Mouse (Mus musculus) MN1 (cell line): Measurements from ENCODE around the gene Smim14.

Experiments used
- DNase-seq: peaks from one replicate; pipeline ENCODE4 v3.0.0-alpha.2; 2016; ENCODE audit warnings: low spot score

The Smim14 gene

DNA sequence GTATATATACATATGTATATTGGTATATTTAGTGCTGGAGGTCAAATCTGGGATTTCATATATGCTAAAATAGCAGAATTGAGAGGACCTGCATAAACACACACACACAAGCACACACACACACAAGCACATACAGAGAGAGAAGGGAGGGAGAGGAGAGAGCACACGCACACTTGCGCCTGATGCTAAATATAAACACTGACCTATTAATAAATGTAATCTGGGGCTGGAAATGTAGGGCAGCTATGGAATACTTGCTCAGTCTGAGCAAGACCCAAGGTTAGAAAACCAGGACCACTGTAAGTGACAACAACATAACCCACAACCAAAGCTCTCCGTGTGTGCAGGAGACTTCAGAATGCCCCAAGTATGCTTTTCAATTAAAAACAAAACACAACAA lies 77.5 kb downstream of the Smim14 start:
- DNase-seq, result no peak

DNA sequence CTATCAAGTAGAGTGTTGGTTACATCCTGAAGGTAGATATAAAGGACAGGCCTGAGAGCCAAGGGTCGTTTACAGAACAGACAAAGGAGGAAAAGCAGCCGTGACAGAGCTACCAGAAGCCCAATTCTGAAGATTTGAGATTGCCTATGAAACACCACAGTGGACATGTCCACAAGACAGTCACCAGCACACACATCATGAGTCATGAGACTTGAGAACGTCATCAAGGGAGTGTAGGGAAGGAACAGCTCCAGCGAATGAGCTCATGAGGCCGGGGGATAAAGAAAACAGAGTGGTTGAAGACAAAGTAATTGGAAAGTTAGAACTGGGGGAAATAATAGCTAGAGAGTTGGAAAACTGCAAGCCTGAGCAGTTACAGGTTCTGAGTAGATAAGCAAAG lies 79.1 kb downstream of the Smim14 start:
- peak; percentile 34 for DNase-seq

DNA sequence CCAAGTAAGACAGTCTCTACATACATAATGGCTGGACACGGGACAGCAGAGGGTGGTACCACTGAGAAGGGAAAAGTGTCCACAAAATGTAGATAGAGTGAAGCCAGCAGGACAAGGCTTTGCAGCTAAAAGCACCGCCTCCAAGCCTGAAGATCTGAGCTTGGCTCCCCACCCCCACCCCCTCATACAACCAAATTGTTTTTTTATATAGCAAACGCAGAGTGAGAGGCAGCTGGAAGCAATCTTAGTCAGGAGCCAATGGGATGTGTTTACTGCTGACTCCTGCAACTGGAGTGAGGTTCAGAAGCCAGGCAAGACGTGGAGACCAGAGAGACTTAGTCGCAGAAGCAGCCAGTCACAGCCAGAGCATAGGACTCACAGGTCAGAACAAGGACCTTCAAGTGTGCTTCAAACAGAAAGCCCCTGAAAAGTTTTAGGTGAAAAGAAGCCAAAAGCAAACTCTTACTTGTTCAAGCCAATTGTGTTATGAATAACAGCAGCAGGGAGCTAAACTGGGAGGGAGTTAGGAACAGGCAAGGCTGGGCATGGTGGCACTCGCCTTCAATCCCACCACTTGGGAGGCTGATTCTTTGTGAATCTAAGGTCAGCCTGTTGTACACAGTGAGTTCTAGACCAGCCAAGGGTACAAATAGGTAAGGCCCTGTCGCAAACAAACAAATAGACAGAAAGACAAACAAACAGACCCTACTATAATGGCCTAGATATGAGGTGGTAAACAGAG lies 79.7 kb downstream of the Smim14 start:
- no peak for DNase-seq

DNA sequence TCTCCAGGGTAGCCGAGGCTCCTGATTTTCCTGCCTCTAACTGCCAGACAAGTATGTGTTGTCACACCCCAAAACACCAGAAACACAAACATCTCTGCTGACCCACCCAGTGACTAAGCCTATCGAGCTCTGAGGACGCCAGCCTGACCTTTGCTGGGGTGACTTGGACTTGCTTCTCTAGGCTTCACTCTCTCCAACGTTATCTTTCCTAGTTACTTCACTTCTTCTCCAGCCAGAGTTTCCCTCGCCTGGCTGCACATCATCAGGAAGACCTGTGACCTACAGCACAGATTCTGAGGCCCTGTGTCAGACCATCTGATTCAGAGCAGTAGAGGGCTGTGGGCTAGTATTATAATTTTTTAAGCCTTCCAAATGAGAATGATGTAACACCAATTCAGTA lies 82.2 kb downstream of the Smim14 start:
- DNase-seq, result no peak

DNA sequence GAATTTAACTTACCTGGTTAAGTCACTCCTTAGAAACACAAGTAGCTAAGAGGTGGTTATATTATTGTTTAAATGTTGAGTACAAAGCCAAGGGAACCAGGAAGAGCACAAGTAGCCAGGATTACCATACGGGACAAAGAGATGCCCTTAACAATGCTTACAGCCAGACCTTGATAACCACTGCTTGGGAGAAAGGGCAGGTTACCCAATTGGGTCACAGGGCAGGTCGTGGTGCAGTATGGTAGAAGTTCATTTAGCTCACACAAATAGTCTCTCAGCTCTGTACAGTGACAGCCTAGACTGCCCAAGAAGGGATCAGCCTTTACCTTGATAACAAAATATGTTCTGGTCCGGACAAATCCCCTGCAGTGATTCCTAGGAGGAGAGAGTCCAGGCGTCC lies 88.0 kb downstream of the Smim14 start:
- DNase-seq, result no peak

DNA sequence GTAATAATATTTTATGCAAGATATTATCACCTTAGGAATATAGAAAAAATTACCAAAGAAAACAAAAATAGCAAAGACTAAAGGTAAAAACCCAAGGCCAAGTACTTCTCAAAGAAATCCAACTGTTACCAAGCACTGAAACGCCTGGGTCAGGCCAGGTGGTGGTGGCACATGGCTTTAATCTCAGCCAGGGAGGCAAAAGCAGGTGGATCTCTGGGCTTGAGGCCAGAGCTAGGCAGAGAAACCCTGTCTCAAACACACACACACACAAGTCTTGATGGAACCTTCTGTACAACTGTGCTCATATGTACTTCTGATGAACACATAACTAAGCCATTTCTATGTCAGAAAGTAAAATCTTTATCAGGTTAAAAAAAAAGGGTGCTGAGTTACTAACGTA lies 89.2 kb downstream of the Smim14 start:
- no peak for DNase-seq

DNA sequence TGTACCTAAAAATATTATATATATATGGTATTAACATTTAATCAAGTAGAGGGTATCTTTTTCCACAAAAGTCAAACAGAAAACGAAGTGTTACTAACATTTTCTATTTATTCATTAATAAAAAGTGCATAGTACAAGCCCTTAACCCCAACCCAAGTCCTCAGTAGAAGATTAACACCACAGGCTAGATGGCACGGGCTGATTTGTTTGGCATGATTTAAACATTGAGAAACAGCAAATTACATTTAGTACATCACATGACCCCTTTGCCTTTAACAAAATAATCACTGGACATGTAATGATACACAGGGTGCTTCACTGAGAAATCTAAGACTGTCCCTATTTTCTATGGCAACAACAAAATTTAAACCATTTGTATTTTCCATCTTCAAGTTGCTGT lies 90.2 kb downstream of the Smim14 start:
- DNase-seq, result no peak

DNA sequence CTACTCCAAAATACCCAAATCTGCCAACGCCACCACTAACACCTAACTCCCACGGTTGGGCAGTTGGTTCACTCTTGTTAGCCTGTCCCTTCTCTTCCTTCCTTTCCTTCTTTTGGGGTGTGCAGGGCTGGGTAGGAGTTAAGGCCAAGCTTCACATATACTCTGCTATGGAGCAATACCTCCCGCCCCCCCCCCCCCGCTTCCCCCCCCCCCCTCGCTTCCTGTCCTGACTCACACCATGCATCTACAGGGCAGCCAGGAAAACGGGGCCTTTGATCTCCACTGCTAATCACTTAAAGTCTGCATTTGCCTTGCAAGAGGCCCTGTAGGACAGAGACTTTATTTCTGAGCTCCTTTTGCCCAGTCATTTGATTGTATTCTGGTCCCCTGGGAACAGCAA lies 92.0 kb downstream of the Smim14 start:
- no peak for DNase-seq

DNA sequence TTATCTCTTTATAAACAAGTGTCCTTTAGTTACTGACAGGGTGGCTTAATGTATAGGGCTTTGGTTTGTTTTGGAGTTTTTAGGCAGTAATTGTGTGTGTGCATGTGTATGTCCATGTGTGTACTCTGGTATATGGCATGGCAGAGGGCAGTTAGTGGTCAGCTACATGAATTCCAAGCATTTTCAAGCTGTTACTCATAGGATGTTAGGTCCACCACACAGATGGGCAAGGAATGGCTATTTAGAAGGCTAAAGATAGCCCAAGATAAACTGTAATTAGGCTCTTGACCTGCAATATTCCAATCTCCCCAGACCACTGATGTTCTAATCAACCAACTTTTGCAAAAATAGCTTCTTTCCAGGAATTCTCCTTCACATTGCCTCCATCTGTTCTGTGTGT lies 98.9 kb downstream of the Smim14 start:
- no peak for DNase-seq

DNA sequence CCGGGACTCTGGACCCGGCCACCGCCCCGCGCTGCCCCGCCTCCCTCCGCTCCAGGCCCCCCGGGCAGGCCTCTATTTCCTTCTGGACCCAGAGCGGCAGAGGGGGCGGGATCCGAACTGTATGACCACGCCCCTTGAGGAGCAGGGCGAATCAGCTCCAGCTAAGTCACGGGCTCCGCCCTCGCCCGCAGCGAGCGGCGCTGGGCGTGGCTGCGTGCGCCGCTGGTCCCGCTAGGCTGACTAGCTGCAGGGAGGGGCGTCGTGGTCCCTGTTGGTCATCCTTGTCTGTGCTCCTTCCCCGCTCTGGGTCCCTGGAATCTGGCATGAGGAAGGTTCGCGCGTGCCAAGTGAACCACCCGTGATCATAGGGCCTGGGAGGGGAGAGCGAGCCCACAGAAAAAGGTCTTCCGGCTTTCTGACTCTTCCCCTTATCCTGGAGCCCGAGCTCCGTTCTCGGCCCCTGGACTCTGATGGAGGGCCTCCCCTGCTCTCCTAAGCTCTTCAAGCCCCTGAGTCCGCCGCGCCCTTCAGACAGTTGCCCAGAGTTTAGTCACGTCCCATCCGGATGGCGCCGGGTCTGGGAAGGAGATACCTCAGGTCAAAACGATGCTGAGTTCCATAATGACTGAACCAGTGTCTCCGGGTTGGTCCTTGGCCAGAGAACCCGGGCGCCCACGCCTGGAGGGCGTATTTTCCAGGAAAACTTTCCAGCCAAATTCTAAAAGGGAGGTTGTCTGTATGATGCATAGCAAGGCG lies 101.0 kb downstream of the Smim14 start, which contains the start of gene Ugdh:
Gene Ugdh (minus strand): TSS at position 144 of the 756 bp plus-strand sequence.
- DNase-seq, result peak; percentile 95

DNA sequence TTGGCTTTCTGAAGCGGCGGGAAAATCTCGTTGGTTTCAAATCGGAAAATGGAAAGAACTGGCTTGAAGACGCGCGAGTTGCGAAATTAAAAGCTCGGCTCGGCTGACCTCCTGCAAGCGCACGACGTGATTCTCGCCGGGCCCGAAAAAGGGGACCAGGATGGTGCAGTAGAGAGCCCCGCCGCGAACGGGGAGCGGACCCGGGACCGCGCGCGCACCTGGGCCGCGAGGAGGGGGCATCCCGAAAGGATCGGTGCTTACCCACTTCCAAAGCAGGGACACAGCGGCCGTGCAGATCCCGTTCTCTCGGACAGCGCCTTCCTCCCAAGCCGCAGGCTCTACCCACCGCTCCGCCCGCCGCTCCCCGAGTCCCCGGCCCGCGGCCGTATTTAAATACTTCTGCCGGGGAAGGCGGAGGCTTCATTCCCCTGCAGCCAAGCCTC lies 101.6 kb downstream of the Smim14 start:
- peak; percentile 67 for DNase-seq

DNA sequence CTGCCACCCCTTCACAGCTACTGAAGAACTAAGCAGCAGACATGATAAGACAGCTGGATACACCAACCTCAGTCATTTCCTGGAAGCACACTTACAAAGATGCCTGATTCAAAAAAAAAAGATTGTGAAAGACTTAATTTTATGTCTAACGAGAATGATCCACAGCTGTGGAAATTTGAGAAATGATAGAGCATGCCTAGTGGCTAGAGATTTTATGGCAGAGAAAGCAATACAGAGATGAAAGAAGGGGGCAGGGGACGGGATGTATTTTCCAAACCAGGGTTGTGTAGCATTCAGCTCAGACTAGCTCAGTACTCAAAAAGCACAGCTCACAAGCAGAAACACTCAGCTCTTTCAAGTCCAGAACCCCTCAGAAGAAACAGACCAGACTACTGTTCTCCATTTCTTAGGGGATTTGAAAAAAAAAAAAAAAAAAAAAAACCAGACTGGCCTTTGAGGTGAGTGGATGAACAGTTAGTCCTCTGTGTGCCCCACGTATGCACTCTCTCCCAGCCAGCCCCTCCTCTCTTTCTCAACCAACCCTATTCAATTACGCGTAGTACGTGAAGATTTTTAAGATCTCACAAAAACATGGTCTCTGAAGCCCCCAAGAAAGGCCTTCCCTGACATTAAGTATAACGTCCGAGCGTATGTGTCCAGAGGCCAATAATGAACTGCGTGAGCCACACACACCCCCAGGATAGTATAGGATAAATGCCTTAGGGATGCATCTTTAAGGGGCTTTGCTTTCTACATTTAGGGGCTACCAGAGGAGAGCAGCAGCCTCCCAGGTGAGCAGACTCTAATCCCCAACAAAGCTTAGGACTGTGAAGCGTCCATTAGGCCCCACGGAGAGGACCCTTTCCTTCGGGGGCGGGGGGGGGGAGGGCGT lies 102.3 kb downstream of the Smim14 start:
- peak; percentile 35 for DNase-seq

DNA sequence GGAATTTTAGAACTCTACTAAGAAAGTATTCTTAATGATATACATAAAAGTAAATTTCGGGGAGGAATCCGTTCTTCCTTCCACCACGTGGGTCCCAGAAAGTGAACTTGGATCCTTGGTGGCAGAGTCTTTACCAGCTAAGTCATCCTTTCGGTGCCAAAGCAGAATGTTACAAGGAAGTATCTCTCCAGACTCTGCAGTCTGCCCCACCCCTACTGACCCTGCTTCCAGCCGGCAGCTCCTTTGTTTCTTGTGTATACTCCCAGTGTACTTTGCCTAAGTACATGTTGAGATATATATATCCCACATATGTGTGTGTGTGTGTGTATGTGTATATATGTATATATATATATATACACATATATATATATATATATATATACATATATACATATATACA lies 107.5 kb downstream of the Smim14 start:
- no peak for DNase-seq

DNA sequence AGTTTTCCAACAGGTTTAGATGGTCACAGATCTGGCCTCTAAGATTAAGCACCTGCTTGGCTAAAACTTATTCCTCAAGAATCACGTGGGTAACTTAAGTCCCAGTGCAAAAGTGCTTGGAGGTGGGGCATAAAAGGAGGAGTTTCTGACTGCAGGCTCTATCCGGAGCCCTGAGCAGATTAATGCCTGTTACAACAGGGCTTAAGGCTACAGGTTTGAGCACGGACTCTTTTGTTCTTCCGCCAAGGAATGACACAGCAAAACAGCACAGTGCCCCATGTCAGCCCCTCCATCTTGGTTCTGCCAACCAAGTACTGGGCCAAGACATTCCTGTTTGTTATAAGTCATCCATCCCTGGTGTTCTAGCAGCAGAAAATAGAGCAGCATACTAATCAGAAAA lies 108.7 kb downstream of the Smim14 start:
- no peak for DNase-seq

DNA sequence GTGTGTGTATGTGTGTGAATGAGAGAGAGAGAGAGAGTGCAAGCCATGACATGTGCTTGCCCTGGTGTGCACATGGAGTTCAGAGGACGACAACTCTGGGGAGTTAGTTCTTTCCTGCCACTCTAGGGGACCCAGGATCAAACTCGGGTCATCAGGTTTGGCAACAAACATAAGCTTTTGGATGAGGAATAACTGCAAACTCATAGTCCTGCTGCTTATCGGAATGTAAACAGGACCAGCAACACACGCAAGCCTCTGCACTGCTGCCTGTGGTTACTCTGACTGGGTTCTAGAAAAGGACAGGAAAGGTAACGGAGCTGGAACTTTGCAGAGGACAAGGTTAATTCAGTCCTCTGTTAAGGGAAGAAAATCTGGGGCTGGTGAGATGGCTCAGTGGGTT lies 111.7 kb downstream of the Smim14 start:
- no peak for DNase-seq

DNA sequence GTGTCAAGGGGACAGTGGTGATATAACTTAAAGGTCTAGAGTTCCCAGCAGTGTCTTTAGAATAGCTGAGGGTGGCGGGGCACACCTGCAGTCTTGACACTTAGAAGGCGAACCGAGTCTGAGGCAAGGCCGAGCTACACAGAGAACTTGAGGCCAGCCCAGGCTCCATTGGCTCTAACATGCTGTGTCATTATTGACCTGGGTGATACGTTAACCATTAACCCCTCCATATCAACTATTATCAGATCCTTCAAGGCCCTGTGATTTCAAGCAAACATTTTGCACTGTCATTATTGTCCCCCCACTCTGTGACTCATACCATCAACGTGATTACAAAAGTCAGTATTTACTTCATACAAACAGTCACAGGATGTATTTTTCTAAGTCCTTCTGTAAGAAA lies 112.8 kb downstream of the Smim14 start:
- DNase-seq, result no peak

DNA sequence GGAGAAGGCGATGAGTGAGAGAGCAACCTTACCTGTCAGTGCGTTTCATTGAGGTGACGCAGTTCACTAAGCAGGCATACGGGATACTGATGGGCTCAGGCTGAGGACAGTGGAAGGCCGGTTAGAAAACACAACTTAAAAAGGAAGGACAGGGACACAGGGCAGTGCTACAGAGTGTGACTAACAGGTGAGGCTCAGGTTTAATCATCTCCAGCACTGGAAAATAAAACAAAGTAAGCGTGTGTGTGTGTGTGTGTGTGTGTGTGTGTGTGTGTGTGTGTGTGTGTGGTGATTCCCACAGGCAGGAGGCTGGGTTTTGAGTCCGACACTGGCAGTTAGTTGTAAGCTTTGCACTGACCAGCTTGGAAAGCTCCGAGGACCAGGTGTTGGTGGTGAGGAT lies 114.2 kb downstream of the Smim14 start:
- DNase-seq, result no peak

DNA sequence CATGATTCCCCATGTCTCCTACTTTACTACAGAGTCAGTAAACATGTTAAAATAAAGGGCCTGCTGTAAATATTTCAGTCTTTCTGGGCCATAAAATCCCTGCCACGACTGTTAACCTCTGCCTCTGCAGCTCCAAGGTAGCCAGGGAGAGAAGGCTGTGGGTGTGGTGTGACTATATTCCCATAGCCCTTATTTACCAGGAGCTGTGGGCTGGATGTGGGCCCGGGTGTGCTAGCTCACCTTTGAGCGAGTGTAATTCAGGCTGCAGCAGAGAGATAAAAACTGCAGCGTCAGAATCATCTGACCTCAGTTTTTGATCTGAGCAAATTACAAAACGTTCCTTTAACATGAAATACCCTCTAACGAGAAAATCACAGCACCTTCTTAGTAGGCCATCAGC lies 116.2 kb downstream of the Smim14 start:
- DNase-seq, result no peak

DNA sequence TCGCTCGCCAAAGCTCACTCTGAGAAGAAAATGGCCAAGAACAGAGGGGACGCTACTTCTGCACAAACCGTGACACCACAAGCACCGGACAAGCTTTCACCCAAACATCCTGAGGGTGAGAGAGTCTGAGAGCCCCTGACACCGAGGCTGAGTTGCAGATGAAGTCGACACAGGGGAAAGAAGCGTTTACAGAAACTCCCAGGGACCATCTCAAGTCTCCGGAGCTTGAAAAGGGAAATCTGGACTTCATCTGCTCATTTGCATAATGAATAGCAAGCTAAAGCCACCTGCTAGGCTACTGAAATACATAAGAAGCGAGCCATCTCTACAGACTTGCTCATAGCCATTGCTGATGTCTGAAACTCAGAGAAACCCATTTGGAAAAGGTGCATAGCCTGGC lies 117.8 kb downstream of the Smim14 start:
- no peak for DNase-seq

DNA sequence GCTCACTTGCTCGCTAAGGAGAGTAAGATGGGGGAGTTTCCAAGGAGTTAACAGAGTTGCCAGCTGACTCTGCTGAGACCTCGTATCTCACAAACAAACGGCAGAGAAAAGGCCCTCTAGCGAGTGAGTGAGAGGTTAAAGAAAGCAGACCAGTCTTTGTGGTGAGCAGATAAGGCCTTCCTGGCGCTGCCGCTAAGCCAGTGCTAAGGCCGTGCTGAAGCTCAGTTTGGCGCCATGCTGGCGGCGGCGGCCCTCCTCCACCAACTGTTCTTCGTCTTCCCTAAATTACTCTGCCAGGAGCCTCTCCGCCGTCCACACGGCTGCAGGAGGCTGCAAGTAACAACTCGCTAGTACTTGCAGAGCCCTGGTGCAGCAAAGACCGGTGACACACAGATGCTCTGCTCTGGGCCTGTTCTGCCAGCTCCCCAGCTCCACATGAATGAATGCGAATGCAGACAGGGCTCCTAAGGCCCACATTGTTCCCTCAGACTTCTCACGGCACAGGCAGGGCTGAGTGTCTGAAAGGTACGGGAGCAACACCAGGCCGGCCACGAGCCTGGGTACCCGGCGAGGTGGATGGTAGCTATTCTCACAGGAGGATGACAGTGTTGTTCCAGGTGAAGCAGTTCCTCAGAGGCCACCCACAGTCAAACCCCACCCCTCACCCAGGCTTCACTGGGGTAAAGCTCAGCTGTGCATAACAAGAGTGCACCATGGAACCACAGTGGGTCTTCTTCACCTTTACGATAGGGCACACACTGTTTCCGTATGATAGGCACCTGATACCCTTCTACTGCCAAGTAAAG lies 121.1 kb downstream of the Smim14 start:
- peak; percentile 65 for DNase-seq

DNA sequence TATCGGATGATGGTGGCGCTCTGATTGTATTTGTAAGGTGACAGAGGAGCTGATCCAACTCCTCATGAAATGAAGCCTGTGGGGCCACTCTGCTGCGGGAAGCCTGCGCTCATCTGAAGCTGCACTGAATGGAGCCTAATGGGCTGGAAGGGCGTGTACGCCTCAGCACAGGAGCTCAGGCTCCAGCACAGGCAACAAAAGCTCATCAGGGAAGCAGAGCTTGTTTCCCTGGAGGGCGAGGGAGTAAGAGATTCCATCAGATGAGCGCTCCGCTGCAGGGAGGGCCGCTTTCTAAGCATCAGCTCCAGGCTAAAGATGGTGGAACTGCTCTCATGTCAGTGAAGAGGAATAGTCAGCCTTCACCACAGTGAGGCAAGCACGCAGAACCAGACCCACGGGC lies 129.0 kb downstream of the Smim14 start:
- DNase-seq, result no peak
